Mouse (Mus musculus) adrenal gland, adult 8-10 months (tissue): Measurements from ENCODE around the gene Pon2. TPM values are rescaled to one million over a fixed set of nuclear protein-coding genes. Genes with fewer than 3 reads are reported as not detected.

Experiments
- DNase-seq: peaks from one replicate; pipeline ENCODE4 v3.0.0; 2022
- total RNA-seq, 4 experiments: library from RNA; stranded (reverse); gene quantifications; 2 replicates each; pipeline ENCODE4 v1.2.4; 2022

Pon2 gene
- total RNA-seq, 4 experiments from 2014 or later: 37.0 to 50.9 (median 46.2) TPM

GRCm38 (mm10) chr6:5222080-5222479 is 76.2 kb downstream of the Pon2 start:
- no peak for DNase-seq

DNA sequence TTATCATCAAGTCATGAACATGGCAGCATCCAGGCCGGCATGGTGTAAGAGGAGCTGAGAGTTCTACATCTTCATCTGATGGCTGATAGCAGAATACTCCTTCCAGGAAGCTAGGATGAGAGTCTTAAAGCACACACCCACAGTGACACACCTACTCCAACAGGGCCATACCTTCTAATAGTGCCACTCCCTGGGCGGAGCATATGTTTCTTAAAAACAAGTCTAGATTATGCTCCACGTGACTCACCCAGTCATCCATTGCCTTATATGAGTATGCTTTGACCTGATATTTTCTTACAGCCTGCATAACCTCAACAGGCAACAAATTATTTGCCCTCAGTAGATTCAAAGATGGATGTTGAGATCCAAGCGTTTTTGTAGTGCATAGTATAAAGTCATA is 80.1 kb downstream of the Pon2 start:
- DNase-seq: no peak

Other genes with a start within 250 kb of the Pon2 start
- gene Pon1, start 104.5 kb downstream of the Pon2 start, total RNA-seq: 1 to 10 TPM; 1.3 to 4.7 (median 2.8) TPM
- 100 to 1,000 TPM in 1 of 4 experiments, 10 to 100 TPM in 3; 34.9 to 145 (median 79.1) TPM for gene Pon3, start 42.2 kb downstream of the Pon2 start, total RNA-seq
- 1 to 10 TPM in 3 of 4 experiments, under 1 TPM in 1; 0.83 to 1.5 (median 1.1) TPM for gene Asb4, start 84.9 kb upstream of the Pon2 start, total RNA-seq
- gene Pdk4, start 197.9 kb upstream of the Pon2 start, total RNA-seq: 100 to 1,000 TPM in 1 of 4 experiments, 10 to 100 TPM in 3; 21.7 to 157 (median 79.9) TPM